Mouse (Mus musculus) stomach, postnatal 0 days (tissue): ENCODE data around the gene Agxt. TPM values are rescaled to one million over a fixed set of nuclear protein-coding genes. Genes with fewer than 3 reads are reported as not detected.

Experiments
- ATAC-seq: fragments of 200-750 bp; cut with Nextera tagmentation; 2 replicates; pipeline ENCODE4 v1.8.0; 2017; ENCODE audit not compliant: low FRiP score, low TSS enrichment
- DNase-seq: peaks from one replicate; pipeline ENCODE4 v3.0.0-alpha.2; 2016; ENCODE audit warnings: low spot score
- H3K27ac ChIP-seq: fragments of 300-500 bp; sonication (generic); replicated peaks from 2 replicates; pipeline ENCODE4 v1.5.1; 2014; ENCODE audit warnings: mild to moderate bottlenecking, control low read depth
- H3K27me3 ChIP-seq: fragments of 300-500 bp; sonication (generic); 2 replicates; pipeline ENCODE4 v1.6.1; 2014; ENCODE audit warnings: low read length; ENCODE audit not compliant: control insufficient read depth, insufficient read depth
- H3K36me3 ChIP-seq: fragments of 300-500 bp; sonication (generic); 2 replicates; pipeline ENCODE4 v1.6.1; 2014; ENCODE audit warnings: low read length, mixed read lengths; ENCODE audit not compliant: control insufficient read depth, insufficient read depth
- H3K4me1 ChIP-seq: fragments of 300-500 bp; sonication (generic); replicated peaks from 2 replicates; pipeline ENCODE4 v1.6.1; 2014; ENCODE audit warnings: antibody characterized with exemption; ENCODE audit not compliant: control insufficient read depth, insufficient read depth
- H3K4me2 ChIP-seq: fragments of 300-500 bp; sonication (generic); replicated peaks from 2 replicates; pipeline ENCODE4 v1.6.1; 2014; ENCODE audit warnings: low read depth, mild to moderate bottlenecking, control low read depth, moderate library complexity
- H3K4me3 ChIP-seq: fragments of 300-500 bp; sonication (generic); 2 replicates; pipeline ENCODE4 v1.5.1; 2014; ENCODE audit warnings: low read depth, low read length, control low read depth
- H3K9ac ChIP-seq: fragments of 300-500 bp; sonication (generic); 2 replicates; pipeline ENCODE4 v1.6.1; 2014; ENCODE audit warnings: mild to moderate bottlenecking, low read length, control low read depth, mixed read lengths
- H3K9me3 ChIP-seq: fragments of 300-500 bp; sonication (generic); 2 replicates; pipeline ENCODE4 v1.6.1; 2016; ENCODE audit warnings: low read length; ENCODE audit not compliant: control insufficient read depth
- CTCF ChIP-seq: IDR thresholded peaks from 2 replicates; pipeline ENCODE4 v1.5.1; 2016; ENCODE audit warnings: antibody characterized with exemption, low read depth, mild to moderate bottlenecking, moderate library complexity
- EP300 ChIP-seq: optimal IDR thresholded peaks from 2 replicates; pipeline ENCODE3; 2016; ENCODE audit warnings: antibody characterized with exemption
- WGBS: fragments of 180-500 bp; shearing (Covaris S2); extraction: QIAGEN DNeasy Blood & Tissue Kit; methylation state at CpG from one replicate; pipeline ENCODE4 v1.1.7; 2014; 5-methylcytosine and 5-hydroxymethylcytosine counted together
- polyA plus RNA-seq: library from polyadenylated mRNA; unstranded; fragments of >200 nt; fragmentation: Nextera tagmentation; extraction: Ambion mirVana; gene quantifications from 2 replicates; pipeline ENCODE4 v1.2.1, GENCODE M21; 2015

Agxt gene
- polyA plus RNA-seq, 1 experiment from 2014 or later = 0.55 TPM

- Histone ChIP-seq H3K9ac (peak overlapping the region; percentile 13; the same call in 1 of the 2 replicates), H3K9me3 (no peaks in the 10 kb centered on the region), H3K36me3 (no peaks in the 10 kb centered on the region), H3K4me3 (no peak overlapping the region), H3K27ac (0 out of 2 replicates have a peak overlapping the region, but pooled peaks have one; percentile 30), H3K27me3 (no peaks in the 10 kb centered on the region), H3K4me2 (no peak overlapping the region), H3K4me1 (no peaks in the 10 kb centered on the region)
- peak; percentile 72 for ATAC-seq
- DNase-seq = peak; percentile 76
- 43% methylated on average over 10 of the region's 10 CpGs for WGBS
- TF ChIP-seq EP300 (no peak), CTCF (no peak)
Observed at GRCm38 (mm10) chr1:93130242-93130983, 4.6 kb upstream of the Agxt start.

- H3K27ac ChIP-seq = no peak overlapping the region
- H3K36me3 ChIP-seq = no peaks in the 10 kb centered on the region
- no peak overlapping the region for H3K9ac ChIP-seq
- H3K9me3 ChIP-seq = no peaks in the 10 kb centered on the region
- WGBS = 55% methylated on average over 8 of the region's 8 CpGs
- DNase-seq (peak; percentile 50), ATAC-seq (peak; percentile 35; the same call in 1 of the 2 replicates)
- no peaks in the 10 kb centered on the region for H3K27me3 ChIP-seq
- H3K4me1 ChIP-seq = no peaks in the 10 kb centered on the region
- no peak for TF ChIP-seq EP300
- no peak for TF ChIP-seq CTCF
- H3K4me3 ChIP-seq = no peak overlapping the region
- no peak overlapping the region for H3K4me2 ChIP-seq
Observed at GRCm38 (mm10) chr1:93132676-93133075, 2.4 kb upstream of the Agxt start.

- H3K27ac ChIP-seq = no peak overlapping the region
- no peaks in the 10 kb centered on the region for H3K36me3 ChIP-seq
- DNase-seq (peak; percentile 88), ATAC-seq (peak; percentile 85)
- 68% methylated on average over 6 of the region's 6 CpGs for WGBS
- no peak overlapping the region for H3K9ac ChIP-seq
- H3K4me1 ChIP-seq = no peaks in the 10 kb centered on the region
- no peak overlapping the region for H3K4me2 ChIP-seq
- TF ChIP-seq CTCF (no peak), EP300 (no peak)
- no peaks in the 10 kb centered on the region for H3K27me3 ChIP-seq
- no peak overlapping the region for H3K4me3 ChIP-seq
- no peaks in the 10 kb centered on the region for H3K9me3 ChIP-seq
Observed at GRCm38 (mm10) chr1:93138534-93138933, 3.5 kb downstream of the Agxt start.

GRCm38 (mm10) chr1:93139713-93140112 lies 4.7 kb downstream of the Agxt start:
- Histone ChIP-seq H3K4me1 (no peaks in the 10 kb centered on the region), H3K9ac (no peak overlapping the region), H3K4me2 (no peak overlapping the region), H3K9me3 (no peaks in the 10 kb centered on the region), H3K4me3 (no peak overlapping the region), H3K36me3 (no peaks in the 10 kb centered on the region), H3K27me3 (no peaks in the 10 kb centered on the region), H3K27ac (no peak overlapping the region)
- no peak for DNase-seq
- WGBS = 68% methylated on average over 7 of the region's 7 CpGs
- ATAC-seq = no peak; the same call in 1 of the 2 replicates
- no peak for TF ChIP-seq EP300

GRCm38 (mm10) chr1:93142871-93143270 lies 7.8 kb downstream of the Agxt start:
- H3K9ac ChIP-seq = no peak overlapping the region
- H3K4me1 ChIP-seq = no peaks in the 10 kb centered on the region
- TF ChIP-seq EP300 = no peak
- no peak for TF ChIP-seq CTCF
- DNase-seq (no peak), ATAC-seq (no peak)
- WGBS = 92% methylated on average over 1 of the region's 1 CpGs
- H3K9me3 ChIP-seq = no peaks in the 10 kb centered on the region
- no peak overlapping the region for H3K4me3 ChIP-seq
- H3K4me2 ChIP-seq = no peak overlapping the region
- no peaks in the 10 kb centered on the region for H3K27me3 ChIP-seq
- no peak overlapping the region for H3K27ac ChIP-seq
- no peaks in the 10 kb centered on the region for H3K36me3 ChIP-seq

GRCm38 (mm10) chr1:93144176-93144575 lies 9.1 kb downstream of the Agxt start:
- Histone ChIP-seq H3K9ac (no peak overlapping the region), H3K9me3 (no peaks in the 10 kb centered on the region), H3K4me2 (no peak overlapping the region), H3K4me3 (no peak overlapping the region), H3K27ac (no peak overlapping the region), H3K27me3 (no peaks in the 10 kb centered on the region), H3K36me3 (no peaks in the 10 kb centered on the region), H3K4me1 (no peaks in the 10 kb centered on the region)
- WGBS = 75% methylated on average over 9 of the region's 9 CpGs
- TF ChIP-seq EP300 (no peak), CTCF (no peak)
- DNase-seq (no peak), ATAC-seq (no peak)
